Mouse (Mus musculus) CD4-positive, CD25-positive, alpha-beta regulatory T cell, adult 4 months (primary cell): ENCODE data around the gene Ermap. TPM values are rescaled to one million over a fixed set of nuclear protein-coding genes. Genes with fewer than 3 reads are reported as not detected.

Experiments
- ATAC-seq: one replicate; pipeline ENCODE4 v1.8.0; 2017
- polyA plus RNA-seq, 2 experiments: library from polyadenylated mRNA; unstranded; fragments of 100-300 nt; shearing (Covaris generic); gene quantifications; one replicate each; pipeline ENCODE4 v1.2.1; 2017

Gene Ermap
- polyA plus RNA-seq: not detected

- no peak for ATAC-seq
These were observed at the start of gene Ermap for GRCm38 (mm10) chr4:119189864-119190263. Gene Ermap, minus strand, starts transcription at chr4:119190011.

GRCm38 (mm10) chr4:119239181-119239682, 49.4 kb upstream of the Ermap start:
- peak; percentile 97 for ATAC-seq

- no peak for ATAC-seq
These were observed 48.9 kb upstream of the Ermap start for GRCm38 (mm10) chr4:119238661-119239060.

GRCm38 (mm10) chr4:119234348-119234747, 44.5 kb upstream of the Ermap start:
- ATAC-seq: no peak

- ATAC-seq: no peak
These were observed 43.6 kb upstream of the Ermap start for GRCm38 (mm10) chr4:119233256-119233901.

GRCm38 (mm10) chr4:119232410-119233255, 42.8 kb upstream of the Ermap start, which contains the start of the genes AU022252 and P3h1:
Gene AU022252, minus strand, starts transcription at chr4:119232712.
Gene P3h1, plus strand, starts transcription at chr4:119232915.
- ATAC-seq: peak; percentile 98

GRCm38 (mm10) chr4:119226751-119227150, 36.9 kb upstream of the Ermap start:
- ATAC-seq: no peak

GRCm38 (mm10) chr4:119225719-119226118, 35.9 kb upstream of the Ermap start:
- ATAC-seq: no peak

GRCm38 (mm10) chr4:119224534-119224933, 34.7 kb upstream of the Ermap start:
- no peak for ATAC-seq

GRCm38 (mm10) chr4:119223696-119224095, 33.9 kb upstream of the Ermap start:
- peak; percentile 80 for ATAC-seq

- ATAC-seq: no peak
These were observed 28.4 kb upstream of the Ermap start, which contains the start of gene Tmem269 for GRCm38 (mm10) chr4:119218169-119218568. Gene Tmem269, minus strand, starts transcription at chr4:119218217.

- no peak for ATAC-seq
These were observed 26.9 kb upstream of the Ermap start for GRCm38 (mm10) chr4:119216667-119217066.

GRCm38 (mm10) chr4:119204672-119205071, 14.9 kb upstream of the Ermap start:
- ATAC-seq: peak; percentile 62

GRCm38 (mm10) chr4:119198105-119198504, 8.3 kb upstream of the Ermap start:
- ATAC-seq: no peak

- peak; percentile 59 for ATAC-seq
These were observed 5.9 kb upstream of the Ermap start for GRCm38 (mm10) chr4:119195582-119196320.

- peak; percentile 90 for ATAC-seq
These were observed 5.2 kb upstream of the Ermap start, which contains the start of gene Svbp for GRCm38 (mm10) chr4:119194909-119195581. Gene Svbp, plus strand, starts transcription at chr4:119195306.

- no peak for ATAC-seq
These were observed 2.9 kb upstream of the Ermap start for GRCm38 (mm10) chr4:119192757-119193156.

GRCm38 (mm10) chr4:119191273-119191672, 1.5 kb upstream of the Ermap start:
- no peak for ATAC-seq

GRCm38 (mm10) chr4:119190618-119191017, 807 bp upstream of the Ermap start:
- ATAC-seq: no peak

GRCm38 (mm10) chr4:119189392-119189791, 419 bp downstream of the Ermap start:
- no peak for ATAC-seq

- no peak for ATAC-seq
These were observed 1.6 kb downstream of the Ermap start for GRCm38 (mm10) chr4:119188060-119188785.
